Mouse (Mus musculus) adrenal gland, postnatal 4 days (tissue): ENCODE data around the gene Tas1r2. TPM values are rescaled to one million over a fixed set of nuclear protein-coding genes. Genes with fewer than 3 reads are reported as not detected.
A peak's percentile ranks its signal among the peaks of the same experiment; 100 is the strongest.

Source experiments
- DNase-seq, 2 experiments: peaks; one replicate each; pipeline ENCODE4 v3.0.0; 2021 to 2022; ENCODE audit warnings: low spot score in 2 of 2, mixed read lengths in 2 of 2
- microRNA-seq: library from miRNA; unstranded; fragments of <30 nt; microRNA quantifications from one replicate; pipeline ENCODE4 v1.2.0, GENCODE M21; 2021
- total RNA-seq, 2 experiments: library from RNA; stranded (reverse); gene quantifications; 2 replicates each; pipeline ENCODE4 v1.2.3; 2021

The Tas1r2 gene
- total RNA-seq, 2 experiments from 2014 or later, result not detected

DNA sequence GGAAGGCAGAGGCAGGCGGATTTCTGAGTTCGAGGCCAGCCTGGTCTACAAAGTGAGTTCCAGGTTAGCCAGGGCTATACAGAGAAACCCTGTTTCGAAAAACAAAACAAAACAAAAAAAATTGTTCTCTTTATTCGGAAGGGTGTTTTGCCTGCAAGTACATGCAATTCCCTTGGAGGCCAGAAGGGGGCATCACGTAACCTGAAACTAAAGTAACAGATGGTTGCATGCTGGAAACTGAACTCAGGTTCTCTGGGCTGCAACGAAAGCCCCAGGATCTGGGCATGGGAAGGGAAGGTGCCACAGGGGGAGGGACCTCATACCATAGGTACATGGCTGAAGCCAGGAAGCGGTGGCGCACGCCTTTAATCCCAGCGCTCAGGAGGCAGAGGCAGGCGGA is 50.1 kb downstream of the Tas1r2 start:
- DNase-seq, result no peak

DNA sequence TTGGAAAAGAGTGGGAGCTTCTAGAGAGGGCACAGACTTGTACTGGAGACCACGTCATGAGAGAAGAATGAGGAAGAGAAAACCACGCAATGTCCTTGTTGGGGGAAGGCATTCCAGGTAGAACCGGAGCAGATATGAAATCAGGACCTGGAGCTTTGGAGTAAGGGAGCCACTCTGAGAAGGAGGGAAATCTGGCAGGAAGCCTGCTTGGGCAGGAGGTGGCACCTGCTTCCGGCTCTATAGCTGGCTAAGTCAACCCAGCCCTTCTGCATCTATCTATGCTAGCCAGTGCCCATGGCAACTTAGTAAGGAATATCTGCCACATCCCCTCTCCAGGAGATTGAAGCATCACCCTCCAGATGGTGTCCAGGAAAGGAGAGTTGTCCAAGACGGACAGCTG is 52.6 kb downstream of the Tas1r2 start:
- DNase-seq, result no peak

DNA sequence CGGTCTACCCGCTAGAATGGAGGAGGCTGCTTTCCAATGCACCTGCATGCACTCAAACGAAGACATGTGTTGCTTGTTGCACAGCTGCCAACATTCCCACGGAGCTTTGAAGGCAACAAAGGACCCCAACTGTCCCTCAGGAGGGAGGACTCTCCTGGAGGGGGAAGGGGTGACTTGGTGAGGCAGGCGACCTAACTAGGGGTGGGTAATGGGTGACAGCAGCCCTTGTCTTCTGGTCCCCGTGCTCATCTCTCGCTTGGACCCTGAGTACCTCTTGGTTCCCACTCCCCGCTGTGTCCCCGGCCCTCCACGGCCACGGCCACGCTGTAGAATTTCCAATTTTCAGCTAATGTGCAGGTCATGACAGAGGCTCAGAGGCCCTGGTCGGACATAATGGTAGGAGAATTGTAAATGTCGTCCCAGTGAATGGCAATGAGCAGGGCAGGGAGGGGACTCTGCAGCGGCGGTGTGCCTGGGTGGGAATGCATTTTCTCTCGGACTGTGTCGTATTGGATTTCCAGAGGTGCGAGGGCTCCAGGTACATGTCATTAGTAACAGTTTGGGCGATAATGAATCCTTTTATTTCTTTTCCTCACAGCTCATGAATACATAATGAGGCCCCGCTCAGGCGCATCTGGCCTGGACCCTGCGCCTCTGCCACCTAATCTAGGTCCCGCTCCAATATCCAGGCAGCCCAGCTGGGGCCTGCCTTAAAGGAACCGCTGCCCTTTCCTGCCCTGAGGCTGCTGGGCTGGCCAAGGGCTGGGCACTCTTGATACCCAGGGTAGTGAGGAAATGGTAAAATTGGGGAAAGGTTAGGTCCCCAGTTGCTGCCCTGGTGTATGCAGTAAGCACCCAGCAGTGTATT is 57.4 kb downstream of the Tas1r2 start:
- no peak for DNase-seq

DNA sequence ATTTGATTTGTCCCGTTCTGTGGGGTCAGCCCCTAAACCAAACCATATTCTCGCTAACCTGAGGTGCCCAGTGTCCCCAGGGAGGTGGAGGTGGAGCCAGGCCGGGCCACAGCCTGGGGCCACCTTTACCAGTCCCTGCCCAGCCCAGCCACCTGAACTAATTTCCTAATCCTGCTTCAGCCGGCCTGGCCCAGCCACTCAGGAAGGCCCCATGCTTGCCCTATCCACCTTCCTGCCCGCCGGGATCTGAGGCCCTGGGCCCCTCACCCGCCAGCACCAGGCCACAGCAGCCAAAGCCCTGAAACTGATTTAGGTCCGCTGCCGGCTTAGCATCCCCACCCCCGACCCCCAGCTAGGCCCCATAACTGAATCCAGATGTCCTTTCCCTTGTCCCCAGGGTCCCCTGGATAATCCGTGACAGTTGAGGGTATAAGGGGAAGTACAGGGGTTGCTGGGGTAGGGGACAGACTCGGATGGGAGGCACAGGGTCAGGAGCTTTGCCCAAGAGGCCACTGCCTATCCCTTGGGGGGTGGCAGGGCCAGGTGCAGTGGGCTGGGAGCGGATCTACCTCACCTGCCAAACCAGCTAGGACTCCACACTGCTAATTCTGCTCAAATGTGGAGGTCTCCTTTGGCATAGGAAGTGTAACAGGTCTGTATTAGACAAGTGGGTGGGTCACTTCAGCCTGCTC is 62.0 kb downstream of the Tas1r2 start:
- DNase-seq, result no peak

DNA sequence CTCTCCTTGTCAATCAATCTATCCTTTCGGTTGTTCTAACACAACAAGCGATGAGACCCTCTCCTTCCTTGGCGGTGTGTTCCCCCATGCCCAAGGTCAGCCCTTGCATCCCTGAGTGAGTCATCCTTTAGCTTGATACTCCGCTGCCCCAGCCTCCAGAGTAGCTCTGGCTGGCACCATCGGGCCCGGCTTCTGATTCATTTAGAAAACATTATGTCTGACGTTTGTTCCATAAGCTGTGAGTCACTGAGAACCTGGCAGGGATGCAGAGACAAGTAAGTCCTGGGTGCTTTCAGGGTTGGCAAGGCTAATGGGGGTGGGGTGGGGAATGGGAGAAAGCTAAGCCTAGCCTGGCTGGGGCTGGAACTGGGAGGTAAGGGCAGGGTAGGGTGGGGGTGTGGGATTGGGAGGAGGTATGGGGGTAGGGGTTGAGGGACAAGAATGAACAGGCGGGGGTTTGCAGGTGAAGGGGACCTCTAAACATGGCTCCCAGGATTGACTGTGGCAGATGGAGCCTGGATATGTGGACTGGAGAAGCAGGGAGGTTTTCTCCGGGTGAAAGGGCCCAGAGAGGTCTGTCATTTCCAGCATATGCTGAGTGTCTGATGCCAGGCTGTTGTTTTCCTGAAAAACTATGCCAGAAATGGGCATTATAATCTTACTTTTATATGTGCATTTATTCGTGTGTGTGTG is 63.3 kb downstream of the Tas1r2 start:
- DNase-seq, result peak in 1 of 2 experiments; percentile 32

DNA sequence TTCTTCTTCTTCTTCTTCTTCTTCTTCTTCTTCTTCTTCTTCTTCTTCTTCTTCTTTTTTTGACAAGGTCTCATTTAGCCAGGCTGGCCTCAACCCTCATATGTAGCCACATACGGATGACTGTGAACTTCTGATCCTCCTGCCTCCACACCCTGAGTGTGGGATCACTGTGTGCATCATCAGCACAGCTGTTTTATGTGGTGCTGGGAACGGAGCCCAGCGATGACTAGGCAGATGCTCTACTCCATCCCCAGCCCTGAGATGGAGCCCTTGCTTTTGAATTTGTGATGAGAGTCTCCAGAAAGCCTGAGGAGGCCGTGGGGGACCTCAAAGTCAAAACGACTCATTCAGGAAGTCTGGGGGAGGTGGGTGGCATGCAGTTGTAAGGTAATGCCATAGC is 65.6 kb downstream of the Tas1r2 start:
- DNase-seq, result no peak

Small RNA genes lying within 50 kb of the gene (microRNA-seq; reads per million reads assigned to microRNA genes)
- gene Mir7020, result not detected

Other genes starting within 250 kb of the Tas1r2 start
- 10 to 100 TPM; 17.6 to 17.8 TPM for gene Iffo2, start 123.0 kb upstream of the Tas1r2 start, total RNA-seq
- not detected for gene Gm21969, start 50.4 kb upstream of the Tas1r2 start, total RNA-seq
- 10 to 100 TPM; 41.8 to 43.4 TPM for gene Aldh4a1, start 30.7 kb upstream of the Tas1r2 start, total RNA-seq
- gene Pax7, start 180.0 kb downstream of the Tas1r2 start, total RNA-seq, result under 1 TPM; 0.11 to 0.40 TPM